Mouse (Mus musculus) heart, postnatal 14 days (tissue): Measurements from ENCODE around the gene Tor1aip2. TPM values are rescaled to one million over a fixed set of nuclear protein-coding genes. Genes with fewer than 3 reads are reported as not detected.

ENCODE experiments used
- DNase-seq, 2 experiments: peaks; one replicate each; pipeline ENCODE4 v3.0.0; 2021 to 2022
- intact Hi-C: fragments of 180-260 bp; cut with DNase I; formaldehyde crosslinking; loops from one replicate; pipeline ENCODE4 v1.15.1; 2025
- long read RNA-seq, 2 experiments: library from polyadenylated mRNA; stranded (forward); transcript quantifications; one replicate each; pipeline ENCODE4 v2.0.0; 2021
- total RNA-seq, 2 experiments: library from RNA; stranded (reverse); gene quantifications; 2 replicates each; pipeline ENCODE4 v1.2.3; 2021

Tor1aip2 gene
- 10 to 100 TPM; 49.4 to 50.1 TPM for total RNA-seq
- long read RNA-seq, experiment 1, full-length matches to known transcripts: 21 of 33 reads
- long read RNA-seq, experiment 1, partial matches to known transcripts: 0 of 33 reads
- long read RNA-seq, experiment 1, other reads (novel, unspliced or antisense): 12 of 33 reads
- long read RNA-seq, experiment 2, transcript Tor1aip2-202 (2 exons, 2,529 nt): major isoform, 9 of 30 reads
- long read RNA-seq, experiment 2, partial matches to known transcripts: 0 of 30 reads
- long read RNA-seq, experiment 2, other reads (novel, unspliced or antisense): 14 of 30 reads

DNA sequence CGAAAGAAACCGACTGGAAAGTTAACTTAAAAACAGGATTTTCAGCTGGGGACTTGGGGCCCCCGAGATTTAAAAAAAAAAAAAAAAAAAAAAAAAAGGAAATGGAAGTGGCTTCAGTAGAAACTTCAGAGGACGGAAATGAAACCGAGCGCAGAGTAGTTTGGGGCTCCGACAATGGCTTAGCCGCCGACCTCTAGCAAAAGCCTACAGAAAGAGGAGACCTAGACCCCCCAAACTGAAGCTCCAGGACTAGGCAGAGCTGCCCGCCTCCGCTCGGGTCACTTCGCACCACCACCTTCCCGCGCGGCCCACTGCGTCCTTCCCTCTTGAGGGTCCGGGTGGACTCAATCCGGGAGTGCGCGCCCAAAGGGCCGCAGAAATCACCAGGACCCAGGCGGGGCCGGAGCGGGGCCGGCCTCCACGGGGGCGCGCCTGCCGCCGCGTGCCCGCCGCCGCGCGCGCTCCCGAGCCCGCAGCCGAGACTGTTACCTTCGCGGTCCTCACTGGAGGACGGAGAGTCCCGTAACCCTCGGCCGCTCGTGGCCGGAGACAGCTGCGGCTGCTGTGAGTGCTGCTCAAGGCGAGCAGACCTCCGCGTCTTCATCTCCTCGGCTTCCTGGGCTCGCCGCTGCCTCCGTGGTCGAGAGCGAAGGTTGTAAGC is at the start of gene Tor1aip2:
Gene Tor1aip2, plus strand, starts transcription at position 135 of the 661 bp plus-strand sequence.
- DNase-seq: peak; percentile 78 to 85
- intact Hi-C loops: no loop called here

DNA sequence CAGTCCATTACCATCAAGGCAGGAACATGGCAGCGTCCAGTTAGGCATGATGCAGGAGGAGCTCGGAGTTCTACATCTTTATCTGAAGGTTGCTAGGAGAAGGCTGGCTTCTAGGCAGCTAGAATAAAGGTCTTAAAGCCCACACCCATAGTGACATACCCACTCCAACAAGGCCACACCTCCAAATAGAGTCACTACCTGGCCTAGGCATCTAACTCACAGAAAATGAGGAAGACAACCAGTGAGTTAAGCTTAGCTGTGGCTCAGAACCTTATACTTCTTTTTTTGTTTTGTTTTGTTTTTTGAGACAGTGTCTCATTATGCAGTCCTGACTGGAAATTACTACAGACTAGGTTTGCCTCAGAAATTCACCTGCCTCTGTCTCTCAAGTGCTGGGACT is 47.6 kb upstream of the Tor1aip2 start:
- DNase-seq: no peak
- intact Hi-C loops: no loop called here

DNA sequence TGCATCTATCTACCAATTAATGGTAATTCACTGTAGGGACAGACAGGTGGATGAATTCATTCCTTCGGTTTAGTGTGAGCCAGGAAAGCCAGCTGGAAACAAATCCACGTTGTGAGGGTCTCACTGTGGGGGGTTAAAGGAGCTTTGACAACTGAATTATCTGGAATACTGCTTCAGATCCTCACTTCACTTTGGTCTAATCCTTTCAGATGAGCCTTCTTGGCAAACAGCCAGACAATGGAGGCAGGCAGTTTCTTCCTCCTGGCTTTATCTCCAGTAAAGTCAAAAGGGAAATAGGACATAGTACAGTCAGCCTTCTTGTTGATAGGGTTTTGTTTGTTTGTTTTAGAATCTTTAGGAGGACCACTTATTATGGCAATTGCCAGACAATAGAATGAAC is 45.8 kb upstream of the Tor1aip2 start:
- intact Hi-C loops: no loop called here
- peak in 1 of 2 experiments; percentile 19 for DNase-seq

DNA sequence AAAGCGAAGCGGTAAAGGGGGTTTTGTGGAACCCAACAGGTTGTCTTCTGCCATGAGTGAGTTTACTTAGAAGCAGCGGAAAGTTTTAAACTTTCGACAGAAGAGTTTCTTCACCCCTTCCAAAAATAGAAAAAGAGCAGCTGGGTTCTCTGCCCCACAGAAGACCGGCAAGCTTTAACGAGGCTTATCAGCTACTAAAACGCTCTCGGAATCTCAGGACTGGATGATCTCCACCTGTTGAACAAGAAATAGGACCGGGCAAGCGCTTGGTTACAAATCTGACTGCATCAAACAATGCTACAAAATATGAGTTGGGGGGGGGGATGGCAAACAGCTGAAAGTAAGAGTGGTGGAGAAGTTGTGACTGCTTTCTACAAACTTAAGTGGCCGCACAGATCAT is 44.8 kb upstream of the Tor1aip2 start:
- intact Hi-C loops: no loop called here
- no peak for DNase-seq

DNA sequence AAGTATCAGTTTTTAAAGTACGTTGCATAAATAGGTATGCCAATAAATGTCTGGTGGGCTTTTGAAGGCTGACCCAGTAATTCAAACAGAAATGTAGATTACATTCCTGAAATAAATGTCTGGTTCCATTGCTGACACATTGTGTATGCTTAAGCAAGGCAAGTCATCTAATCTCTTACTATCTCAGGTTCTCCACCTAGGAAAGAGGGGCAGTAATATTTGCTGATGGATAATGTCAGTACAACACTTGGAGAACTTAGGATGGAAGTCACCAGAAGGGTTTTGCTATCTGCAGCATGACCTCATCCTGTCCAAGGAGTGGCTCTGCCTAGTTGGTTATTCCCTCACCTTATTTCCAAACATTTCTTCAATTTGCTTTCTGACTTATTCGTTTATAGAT is 40.7 kb upstream of the Tor1aip2 start:
- DNase-seq: no peak
- intact Hi-C loops: no loop called here

DNA sequence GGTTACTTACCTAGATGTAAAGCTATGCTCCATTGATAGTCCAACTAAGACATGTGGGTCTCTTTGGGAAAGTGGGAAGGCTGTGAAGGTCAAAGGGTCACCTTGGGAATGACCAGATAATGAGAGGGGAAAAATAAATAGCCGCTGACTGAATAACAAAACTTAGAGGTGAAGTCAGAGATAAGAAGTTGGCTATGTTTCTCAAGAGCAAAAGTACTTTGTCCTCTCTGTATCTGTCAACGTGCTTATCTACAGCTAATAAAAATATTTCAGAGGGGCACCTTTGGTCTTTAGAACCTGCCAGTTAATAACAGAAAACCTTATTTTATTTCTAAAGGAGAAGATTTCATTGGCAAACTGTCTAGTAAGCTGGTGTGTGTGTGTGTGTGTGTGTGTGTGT is 39.6 kb upstream of the Tor1aip2 start:
- DNase-seq: no peak

DNA sequence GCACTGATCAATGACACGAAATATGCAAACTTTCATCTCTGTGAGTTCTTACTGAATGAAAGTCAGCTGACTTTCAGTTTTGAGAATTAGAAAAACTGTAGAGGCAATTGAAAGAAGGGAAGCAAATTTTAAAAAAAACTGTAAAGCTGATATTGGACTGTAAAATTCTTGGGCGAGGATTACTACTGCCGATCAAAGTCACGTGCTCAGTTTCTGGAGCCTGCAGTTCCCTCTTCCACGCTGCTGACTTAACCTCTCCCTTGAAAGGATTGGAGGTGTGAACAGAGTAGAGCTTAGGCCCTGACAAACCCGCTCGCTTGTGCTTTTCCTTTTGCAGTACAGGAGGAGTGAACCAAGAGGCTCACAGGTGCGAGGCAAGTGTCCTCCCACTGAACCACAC is 32.8 kb upstream of the Tor1aip2 start:
- no peak for DNase-seq
- intact Hi-C loops: no loop called here

More for the DNA sequence above, 39.6 kb upstream of the Tor1aip2 start:
- intact Hi-C loops: no loop called here

DNA sequence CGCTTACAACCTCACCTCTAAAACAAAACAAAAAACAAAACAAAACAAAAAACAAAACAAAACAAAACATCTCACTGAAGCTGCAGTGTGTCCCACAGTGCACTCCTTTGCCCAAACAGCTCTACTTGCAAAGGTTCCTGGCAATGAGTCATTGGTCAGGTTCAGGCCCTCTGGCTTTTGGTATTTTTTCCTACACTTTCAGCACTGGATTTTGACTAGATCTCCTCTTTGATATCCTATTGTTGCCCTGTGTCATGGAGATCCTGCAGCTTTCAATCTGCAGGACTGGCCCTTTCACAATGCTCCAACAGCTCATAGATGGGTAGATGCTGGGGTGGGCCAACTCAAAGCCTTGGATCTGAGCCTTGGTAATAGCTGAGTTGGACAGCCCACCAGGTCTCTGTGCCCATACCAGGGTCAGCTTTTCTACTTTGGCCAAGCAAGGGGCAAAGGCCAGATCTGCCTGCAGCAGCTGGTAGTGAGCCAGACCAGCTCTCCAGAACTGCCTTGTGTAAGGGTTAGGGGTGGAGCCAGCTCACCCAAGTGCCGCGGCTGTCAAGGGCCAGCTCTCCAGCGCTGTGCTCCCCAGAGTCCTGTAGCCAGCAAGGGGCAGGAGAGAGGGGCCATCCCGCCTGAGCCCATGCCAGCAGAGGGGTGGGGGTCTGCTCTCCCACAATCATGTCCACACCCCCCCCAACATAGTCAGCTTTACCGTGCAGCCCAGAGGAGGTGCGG is 31.8 kb upstream of the Tor1aip2 start:
- intact Hi-C loops: no loop called here
- DNase-seq: peak; percentile 4 to 13

DNA sequence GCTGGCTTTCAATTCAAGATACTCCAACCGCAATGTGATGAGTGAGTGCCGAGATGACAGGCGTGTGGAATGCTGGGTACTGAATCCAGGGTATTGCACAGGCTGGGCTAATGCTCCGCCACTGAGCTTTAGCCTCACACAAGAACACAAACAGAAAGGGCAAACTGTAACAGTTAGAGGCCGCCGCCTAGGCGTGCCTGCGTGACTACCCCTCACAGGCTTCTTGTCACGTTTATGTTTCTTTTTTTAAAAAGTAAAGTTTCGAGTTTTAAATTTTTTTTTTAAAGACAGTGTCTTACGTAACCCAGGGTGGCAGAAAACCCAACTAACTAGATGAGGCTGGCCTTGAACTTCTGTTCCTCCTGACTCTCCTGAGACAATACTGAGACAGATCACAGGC is 29.3 kb upstream of the Tor1aip2 start:
- intact Hi-C loops: no loop called here
- no peak for DNase-seq

DNA sequence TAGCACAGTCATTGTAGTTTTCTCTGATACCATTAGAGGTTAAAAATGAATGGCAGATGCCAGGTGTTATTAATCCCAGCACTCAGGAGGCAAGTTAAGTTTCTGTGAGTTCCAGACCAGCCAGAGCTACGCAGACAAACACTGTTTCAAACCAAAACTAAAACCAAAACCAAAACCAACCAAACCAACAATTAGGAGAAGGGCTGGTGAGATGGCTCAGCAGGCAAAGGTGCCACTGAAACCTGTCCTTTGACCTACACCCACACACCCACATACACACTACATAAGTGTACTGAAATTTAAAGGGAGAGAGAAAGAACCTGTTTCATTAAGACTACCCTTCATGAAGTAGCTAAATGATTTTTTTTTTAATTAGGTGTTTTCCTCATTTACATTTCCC is 26.2 kb upstream of the Tor1aip2 start:
- intact Hi-C loops: no loop called here
- DNase-seq: no peak

DNA sequence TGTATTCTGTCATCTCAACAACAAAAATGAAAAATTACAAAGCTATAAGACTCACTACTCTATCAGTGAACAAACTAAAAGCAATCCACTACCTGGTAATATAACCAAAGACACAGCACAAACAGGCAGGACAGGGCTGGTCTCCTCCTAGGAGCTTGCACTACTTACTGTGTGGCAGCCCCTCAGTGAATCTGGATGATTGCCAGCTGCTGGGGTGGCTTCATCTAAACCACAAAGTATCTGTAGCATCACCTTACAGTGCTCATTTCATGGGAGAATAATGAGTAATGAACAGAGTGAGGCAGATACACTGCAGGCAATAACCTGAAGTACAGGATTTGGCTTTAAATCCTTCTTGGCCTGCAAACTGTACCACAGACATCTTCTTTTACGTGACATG is 15.4 kb upstream of the Tor1aip2 start:
- intact Hi-C loops: no loop called here
- no peak for DNase-seq

DNA sequence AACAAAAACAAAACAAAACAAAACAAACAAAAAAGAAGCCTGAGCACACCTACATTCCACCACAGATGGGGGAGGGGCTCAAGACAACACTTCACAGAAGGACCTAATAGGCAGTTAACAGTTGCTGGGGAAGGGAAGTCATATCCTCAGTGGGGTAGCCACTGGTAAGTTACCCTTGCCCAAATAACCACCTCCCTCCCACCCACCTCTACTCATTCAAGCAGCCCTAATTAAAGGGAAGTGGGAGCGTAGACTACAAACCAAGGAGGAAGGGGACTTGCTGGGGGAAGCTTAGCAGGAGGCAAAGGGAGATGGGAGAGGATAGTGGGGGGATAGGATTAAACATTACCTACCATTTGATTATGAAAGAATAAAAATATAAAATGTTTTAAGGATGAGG is 14.8 kb upstream of the Tor1aip2 start:
- intact Hi-C loops: no loop called here
- no peak for DNase-seq

DNA sequence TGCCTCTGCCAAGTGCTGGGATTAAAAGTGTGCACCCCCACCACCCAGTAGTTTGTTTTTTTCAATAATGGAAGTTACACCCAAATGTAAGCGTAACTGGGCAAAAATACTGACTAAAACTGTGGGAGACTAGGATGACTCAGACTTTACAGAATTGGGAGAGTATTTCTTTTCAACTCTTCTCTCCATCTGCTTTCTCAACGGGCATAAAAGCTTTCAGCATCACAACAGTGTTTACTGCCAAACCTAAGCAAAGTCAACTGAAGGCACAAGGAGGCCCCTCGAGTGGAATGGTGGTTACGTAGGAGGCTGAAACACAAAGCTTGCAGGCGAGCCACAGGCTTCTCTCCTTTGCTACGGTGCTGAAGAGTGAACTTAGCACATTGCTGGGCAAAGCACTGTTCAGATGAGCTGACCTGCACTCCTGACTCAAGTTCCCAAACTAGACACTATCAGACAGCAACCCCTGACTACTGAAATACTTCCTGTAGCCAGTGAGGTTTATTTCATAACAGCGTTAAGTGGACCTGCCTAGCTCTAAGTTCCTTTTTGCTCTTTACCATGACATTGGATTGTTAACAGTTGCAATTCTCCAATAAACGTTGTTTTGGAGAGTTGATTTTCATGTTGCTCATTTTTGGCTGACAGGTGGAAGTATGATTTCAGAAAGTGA is 10.2 kb upstream of the Tor1aip2 start:
- no peak for DNase-seq
- intact Hi-C loops: no loop called here

DNA sequence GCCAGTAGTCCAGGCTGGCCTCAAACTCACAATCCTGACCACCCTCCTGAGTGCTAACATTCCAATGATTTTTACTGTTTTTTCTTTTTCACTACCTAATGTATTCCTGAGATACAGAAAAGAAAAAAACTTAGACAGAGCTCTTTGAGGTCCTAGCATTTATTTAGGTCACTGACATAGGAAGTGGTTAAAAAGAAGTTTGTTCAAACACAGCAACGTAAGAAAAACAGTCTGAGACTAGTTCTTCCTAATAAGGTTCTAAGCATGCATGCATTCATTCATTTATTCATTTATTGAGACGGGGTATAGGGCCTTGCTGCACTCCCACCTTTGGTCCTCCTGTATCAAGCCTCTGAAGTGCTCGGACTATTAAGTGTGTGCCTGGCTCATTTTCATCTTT is 7.4 kb upstream of the Tor1aip2 start:
- no peak for DNase-seq
- intact Hi-C loops: no loop called here

DNA sequence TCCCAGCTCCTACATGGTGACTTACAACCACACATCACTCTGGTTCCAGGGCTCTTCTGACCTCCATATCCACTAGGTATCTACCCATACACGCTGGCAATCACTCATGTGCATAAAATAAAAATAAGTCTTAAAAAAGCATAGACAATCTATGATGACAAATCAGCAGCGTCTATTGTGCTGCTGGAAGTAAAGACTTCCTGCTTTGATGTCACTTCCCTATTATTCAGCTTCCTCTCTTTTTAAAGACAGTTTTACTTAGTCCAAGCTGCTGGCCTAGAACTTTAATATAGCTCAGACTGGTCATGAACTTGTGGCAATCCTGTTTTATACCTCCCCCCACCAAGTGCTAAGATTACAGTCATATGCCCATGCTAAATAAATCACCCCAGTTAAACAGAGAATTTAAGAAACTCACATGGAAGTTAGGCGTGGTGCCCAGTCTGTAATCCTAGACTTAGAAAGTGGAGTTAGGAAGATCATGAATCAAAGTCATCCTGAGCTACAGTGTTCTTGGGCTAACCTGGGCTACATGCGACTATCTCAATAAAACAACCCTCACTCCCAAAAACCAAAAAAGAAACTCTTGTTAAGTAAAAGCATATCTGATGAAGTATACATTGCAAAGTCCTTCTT is 6.7 kb upstream of the Tor1aip2 start:
- intact Hi-C loops: no loop called here
- DNase-seq: no peak

DNA sequence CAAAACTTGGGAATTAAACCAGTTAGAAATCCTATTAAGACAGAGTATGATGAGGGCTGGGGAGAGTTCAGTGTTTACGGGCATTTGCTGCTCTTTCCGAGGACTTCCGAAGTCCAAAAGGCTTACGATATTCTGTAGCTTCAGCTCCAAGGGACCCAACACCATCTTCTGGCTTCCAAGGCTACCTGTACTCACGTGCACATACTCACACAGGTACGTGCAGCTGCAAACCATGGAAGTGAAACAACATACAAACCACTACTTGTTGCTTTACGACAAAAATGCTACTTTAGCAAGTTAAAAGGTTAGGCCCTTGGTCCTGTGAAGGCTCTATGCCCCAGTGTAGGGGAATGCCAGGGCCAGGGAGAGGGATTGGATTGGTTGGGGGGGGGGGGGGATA is 1.3 kb upstream of the Tor1aip2 start:
- intact Hi-C loops: loop anchor here (5.0 kb wide), 1 partner anchor 62 kb away; the partner anchor contains the start of gene Cep350
- DNase-seq: no peak

DNA sequence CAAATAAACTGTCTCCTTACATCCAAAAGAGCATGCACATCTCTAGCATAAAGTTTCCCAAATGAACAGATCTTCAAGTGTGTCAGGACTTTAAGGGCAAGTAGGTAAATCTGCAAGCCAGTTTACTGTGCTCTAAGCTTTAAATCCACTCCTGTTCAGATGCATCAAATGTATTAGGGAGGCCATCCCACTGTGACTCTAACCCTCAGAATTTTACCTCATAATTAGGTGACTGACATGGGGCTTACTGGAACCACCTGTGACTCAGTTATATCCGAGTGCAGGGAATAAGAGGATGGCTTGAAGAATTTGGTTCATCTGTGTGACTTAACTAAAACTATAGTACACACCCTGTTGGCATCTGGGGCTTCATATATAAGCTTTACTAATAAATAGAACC is 542 bp upstream of the Tor1aip2 start:
- intact Hi-C loops: loop anchor here (5.0 kb wide), 1 partner anchor 62 kb away; the partner anchor contains the start of gene Cep350
- DNase-seq: no peak

DNA sequence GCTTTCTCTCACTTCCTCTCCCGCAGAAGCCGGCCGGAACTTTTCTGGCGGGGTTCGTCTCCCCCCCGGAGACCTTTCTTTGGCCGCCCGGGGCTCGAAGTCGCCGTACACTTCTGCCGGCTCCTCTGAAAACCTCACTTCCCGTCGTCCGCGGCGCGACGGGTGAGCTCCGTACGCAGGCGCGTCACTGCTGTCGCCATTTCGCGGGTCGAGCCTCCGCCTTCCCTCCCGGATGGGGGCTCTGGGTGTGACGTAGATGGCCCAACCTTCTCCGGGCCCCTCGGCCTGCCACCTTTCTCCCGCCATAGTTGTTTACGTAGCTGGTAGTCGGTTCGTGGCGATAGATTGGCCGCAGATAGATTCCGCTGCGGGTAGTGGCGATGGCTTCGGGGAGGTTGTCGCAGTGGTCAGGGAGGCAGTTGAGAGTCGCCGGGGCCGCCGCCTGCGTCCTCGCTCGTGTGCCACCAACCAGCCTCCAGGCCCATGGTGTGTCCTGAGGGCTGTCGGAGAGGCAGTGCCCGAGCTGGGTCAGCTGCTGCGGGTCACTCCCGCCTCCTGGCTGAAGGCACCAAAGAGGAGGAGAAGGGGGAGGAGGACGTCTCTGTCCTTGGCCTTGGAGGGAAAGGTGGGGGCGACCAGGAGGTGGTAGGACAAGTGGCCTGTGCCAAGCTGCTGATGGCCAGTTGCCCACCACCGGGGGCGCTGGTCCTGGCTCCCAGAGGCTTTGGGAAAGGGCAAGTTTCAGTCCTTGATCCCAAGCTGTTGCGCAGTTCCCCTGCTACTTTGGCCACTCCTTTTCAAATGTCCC is 931 bp downstream of the Tor1aip2 start, which contains the start of gene Tor1aip1:
Gene Tor1aip1, minus strand, starts transcription at position 551 of the 808 bp plus-strand sequence.
- peak; percentile 97 to 98 for DNase-seq
- intact Hi-C loops: no loop called here

DNA sequence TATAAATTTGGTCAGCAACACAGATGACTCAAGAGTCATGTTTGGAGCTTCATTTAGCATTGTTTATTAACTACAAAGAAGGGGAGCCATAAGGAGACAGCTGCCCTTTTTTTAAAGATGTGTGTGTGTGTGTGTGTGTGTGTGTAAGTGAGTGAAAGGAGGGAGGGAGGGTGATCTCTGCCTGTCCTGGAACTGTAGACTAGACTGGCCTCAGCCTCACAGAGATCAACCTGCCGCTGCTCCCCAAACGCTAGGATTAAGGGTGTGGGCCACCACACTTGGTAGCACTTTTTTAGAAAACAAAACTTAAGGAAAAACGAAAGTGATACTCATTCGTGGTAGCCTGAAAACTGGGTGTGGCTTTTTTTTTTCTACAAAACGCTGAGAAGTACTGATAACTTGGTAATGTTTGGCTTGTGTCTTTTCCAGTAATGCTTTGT is 2.0 kb downstream of the Tor1aip2 start:
- intact Hi-C loops: no loop called here
- DNase-seq: peak; percentile 25 to 37
